Mouse (Mus musculus): ENCODE results near the gene Sh3pxd2b. TPM values are rescaled to one million over a fixed set of nuclear protein-coding genes. Genes with fewer than 3 reads are reported as not detected.
A peak's percentile ranks its signal among the peaks of the same experiment; 100 is the strongest.

Gene Sh3pxd2b
- polyA plus RNA-seq, 1 experiment = 48.4 TPM

DNA sequence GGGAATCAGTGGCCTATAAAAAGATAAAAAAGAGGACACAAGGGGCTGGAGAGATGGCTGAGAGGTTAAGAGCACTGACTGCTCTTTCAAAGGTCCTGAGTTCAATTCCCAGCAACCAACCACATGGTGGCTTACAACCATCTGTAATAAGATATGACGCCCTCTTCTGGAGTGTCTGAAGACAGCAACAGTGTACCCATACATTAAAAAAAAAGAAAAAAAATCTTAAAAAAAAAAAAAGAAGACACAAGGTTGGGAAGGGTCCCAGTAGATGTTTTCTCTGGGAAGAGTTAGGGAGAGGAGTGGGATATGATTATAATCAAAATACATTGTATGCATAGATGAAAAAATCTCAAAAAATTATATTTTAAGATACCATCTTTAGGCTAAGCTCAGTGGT lies 97.5 kb downstream of the Sh3pxd2b start:
- no peak for DNase-seq (ENCODE audit: low read depth)
- TF ChIP-seq POLR2A (IDR thresholded peaks at IDR 0.05; ENCODE audit: borderline replicate concordance, extremely low read depth, insufficient read depth, insufficient read length, poor library complexity, severe bottlenecking) (no peak), CTCF (IDR thresholded peaks at IDR 0.05; ENCODE audit: borderline replicate concordance, extremely low read depth, insufficient read depth, insufficient read length) (no peak)

DNA sequence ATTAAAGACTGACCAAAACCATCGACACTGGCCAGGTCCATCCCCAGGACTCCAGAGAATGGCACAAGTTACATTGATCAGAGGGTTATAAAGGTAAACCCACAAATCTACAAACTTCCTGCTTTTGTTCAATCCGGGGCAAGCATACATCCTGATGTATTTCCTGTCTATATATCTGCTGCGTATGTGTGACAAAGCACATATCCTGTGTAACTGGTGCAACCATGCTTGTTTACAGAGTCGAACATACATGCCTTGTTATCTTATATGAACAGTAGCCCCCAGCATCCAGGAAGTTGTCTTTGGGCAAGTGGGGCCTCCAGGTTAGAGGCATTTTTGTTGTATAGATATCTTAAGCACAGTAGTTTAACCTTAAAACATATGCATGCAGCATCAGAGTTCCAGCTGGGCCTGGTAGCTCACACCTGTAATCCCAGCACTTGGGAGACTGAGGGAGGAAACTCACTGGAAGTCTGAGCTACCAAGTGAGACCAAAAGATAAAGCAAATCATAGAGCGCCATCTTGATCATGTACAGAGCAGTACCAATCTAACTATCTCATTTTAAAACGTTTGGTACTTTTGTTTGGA lies 98.1 kb downstream of the Sh3pxd2b start:
- DNase-seq (ENCODE audit: low read depth) = no peak
- TF ChIP-seq CTCF (IDR thresholded peaks at IDR 0.05; ENCODE audit: borderline replicate concordance, extremely low read depth, insufficient read depth, insufficient read length) = no peak
- no peak for TF ChIP-seq POLR2A (IDR thresholded peaks at IDR 0.05; ENCODE audit: borderline replicate concordance, extremely low read depth, insufficient read depth, insufficient read length, poor library complexity, severe bottlenecking)

DNA sequence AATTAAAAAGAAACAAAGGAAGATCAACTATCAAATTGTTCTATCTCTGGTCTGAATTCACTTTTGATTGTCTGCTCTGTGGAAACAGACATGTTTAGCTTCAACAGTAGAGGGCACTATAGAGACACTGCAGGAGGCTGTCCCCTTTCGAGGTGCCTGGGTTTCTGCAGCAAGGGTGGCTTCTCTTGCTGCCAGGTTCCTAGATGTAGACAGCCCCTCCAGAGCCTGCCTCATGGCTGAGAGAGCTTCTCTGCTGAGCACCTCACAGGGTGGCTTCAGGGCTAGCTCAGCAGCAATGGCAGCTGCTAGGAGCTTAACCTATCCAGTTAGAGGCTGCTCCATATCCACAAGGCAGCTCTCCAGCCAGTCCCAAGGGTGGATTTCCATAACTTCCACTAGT lies 102.6 kb downstream of the Sh3pxd2b start:
- peak; percentile 81 for DNase-seq (ENCODE audit: low read depth)
- peak; percentile 82 for TF ChIP-seq CTCF (IDR thresholded peaks at IDR 0.05; ENCODE audit: borderline replicate concordance, extremely low read depth, insufficient read depth, insufficient read length)
- TF ChIP-seq POLR2A (IDR thresholded peaks at IDR 0.05; ENCODE audit: borderline replicate concordance, extremely low read depth, insufficient read depth, insufficient read length, poor library complexity, severe bottlenecking) = no peak

DNA sequence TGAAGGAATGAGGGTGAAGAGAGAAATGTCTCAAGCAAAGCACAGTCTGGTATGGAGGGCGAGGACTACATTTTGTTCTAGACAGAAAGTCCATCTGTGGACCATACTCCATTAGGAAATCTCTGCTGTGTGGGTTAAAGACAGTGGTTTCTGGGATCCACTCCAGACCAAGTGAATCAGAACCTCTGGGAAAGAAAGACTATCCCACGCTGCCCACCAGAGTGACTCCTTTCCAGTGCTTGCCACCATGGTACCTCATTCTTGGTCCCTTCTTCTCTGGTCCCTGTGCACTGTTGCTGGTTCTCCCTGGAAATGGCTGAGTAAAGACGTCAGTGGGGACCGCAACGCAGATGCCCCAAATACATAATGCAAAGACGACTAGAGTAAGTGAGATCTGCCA lies 103.7 kb downstream of the Sh3pxd2b start:
- no peak for TF ChIP-seq POLR2A (IDR thresholded peaks at IDR 0.05; ENCODE audit: borderline replicate concordance, extremely low read depth, insufficient read depth, insufficient read length, poor library complexity, severe bottlenecking)
- no peak for TF ChIP-seq CTCF (IDR thresholded peaks at IDR 0.05; ENCODE audit: borderline replicate concordance, extremely low read depth, insufficient read depth, insufficient read length)
- DNase-seq (ENCODE audit: low read depth) = no peak

DNA sequence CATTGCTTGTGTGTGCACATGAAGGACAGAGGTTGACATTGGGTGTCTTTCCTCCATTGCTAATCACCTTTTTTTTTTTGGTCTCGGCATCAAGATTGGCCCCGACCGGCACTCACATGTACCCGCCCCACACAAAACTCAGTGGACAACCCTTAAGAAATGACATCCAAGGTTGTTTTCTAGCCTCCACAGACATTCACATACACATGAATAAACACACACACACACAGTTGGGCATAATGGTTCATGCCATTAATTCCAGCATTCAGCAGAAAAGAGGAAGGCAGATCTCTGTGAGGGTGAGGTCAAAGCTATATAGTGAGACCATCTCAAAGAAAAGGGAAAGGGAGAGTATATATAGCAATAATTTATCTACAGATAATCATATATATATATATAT lies 105.1 kb downstream of the Sh3pxd2b start:
- TF ChIP-seq CTCF (IDR thresholded peaks at IDR 0.05; ENCODE audit: borderline replicate concordance, extremely low read depth, insufficient read depth, insufficient read length) = no peak
- no peak for TF ChIP-seq POLR2A (IDR thresholded peaks at IDR 0.05; ENCODE audit: borderline replicate concordance, extremely low read depth, insufficient read depth, insufficient read length, poor library complexity, severe bottlenecking)

DNA sequence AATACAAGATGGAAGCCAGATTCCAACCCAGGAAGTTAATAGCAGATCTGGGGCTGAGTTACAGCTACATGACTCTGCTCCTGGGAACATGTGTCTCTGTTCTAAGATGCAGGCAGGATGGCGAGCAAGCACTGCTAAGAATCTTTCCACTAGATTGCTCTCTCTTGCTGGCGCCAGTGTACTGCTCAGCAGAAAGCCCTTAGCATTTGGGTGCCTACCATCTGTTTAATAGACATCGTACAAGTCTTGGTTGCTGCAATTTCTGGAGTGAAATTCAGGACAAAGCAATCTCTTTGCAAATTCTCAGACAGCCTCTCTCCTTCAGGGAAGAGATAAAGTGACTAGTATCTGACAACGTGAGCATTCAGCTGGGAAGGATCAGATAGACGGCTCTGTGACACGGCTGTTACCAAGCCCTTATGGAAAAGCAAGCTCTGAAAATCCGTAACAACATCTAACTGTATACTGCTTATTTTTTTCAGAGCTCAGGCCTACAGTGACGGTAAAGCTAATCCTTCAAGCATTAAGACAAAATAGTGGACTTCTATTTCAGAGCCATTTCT lies 105.8 kb downstream of the Sh3pxd2b start:
- no peak for TF ChIP-seq POLR2A (IDR thresholded peaks at IDR 0.05; ENCODE audit: borderline replicate concordance, extremely low read depth, insufficient read depth, insufficient read length, poor library complexity, severe bottlenecking)
- TF ChIP-seq CTCF (IDR thresholded peaks at IDR 0.05; ENCODE audit: borderline replicate concordance, extremely low read depth, insufficient read depth, insufficient read length) = no peak
- DNase-seq (ENCODE audit: low read depth) = peak; percentile 44

More for the DNA sequence above, 105.1 kb downstream of the Sh3pxd2b start:
- DNase-seq (ENCODE audit: low read depth) = no peak

DNA sequence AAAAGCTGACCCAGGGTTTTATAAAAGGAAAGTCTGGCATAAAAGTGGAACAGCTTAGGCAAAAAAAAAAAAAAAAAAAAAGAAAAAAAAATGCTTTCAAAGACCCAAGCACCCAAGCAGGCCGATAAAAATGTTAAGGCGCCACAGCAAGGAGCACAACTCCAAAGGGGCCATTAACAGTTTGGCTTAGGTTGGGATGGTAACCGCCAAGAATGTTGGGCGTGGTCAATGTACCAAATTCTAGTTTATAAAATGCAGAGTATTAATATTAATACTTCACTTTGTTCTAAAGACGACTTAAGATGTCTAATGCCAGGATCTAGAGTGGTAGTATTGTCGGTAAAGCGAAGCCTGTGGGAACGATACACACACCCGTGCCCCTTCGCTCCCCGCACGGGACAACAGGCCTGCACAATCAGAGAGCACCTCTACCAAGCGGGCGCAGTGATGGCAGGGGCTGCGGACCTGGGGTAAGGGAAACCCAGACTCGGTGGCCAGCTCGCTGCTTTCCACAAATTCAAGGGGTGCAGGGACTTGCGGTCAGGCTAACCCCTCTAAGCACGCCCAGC lies 106.7 kb downstream of the Sh3pxd2b start:
- TF ChIP-seq CTCF (IDR thresholded peaks at IDR 0.05; ENCODE audit: borderline replicate concordance, extremely low read depth, insufficient read depth, insufficient read length) = no peak
- no peak for TF ChIP-seq POLR2A (IDR thresholded peaks at IDR 0.05; ENCODE audit: borderline replicate concordance, extremely low read depth, insufficient read depth, insufficient read length, poor library complexity, severe bottlenecking)
- DNase-seq (ENCODE audit: low read depth) = no peak

DNA sequence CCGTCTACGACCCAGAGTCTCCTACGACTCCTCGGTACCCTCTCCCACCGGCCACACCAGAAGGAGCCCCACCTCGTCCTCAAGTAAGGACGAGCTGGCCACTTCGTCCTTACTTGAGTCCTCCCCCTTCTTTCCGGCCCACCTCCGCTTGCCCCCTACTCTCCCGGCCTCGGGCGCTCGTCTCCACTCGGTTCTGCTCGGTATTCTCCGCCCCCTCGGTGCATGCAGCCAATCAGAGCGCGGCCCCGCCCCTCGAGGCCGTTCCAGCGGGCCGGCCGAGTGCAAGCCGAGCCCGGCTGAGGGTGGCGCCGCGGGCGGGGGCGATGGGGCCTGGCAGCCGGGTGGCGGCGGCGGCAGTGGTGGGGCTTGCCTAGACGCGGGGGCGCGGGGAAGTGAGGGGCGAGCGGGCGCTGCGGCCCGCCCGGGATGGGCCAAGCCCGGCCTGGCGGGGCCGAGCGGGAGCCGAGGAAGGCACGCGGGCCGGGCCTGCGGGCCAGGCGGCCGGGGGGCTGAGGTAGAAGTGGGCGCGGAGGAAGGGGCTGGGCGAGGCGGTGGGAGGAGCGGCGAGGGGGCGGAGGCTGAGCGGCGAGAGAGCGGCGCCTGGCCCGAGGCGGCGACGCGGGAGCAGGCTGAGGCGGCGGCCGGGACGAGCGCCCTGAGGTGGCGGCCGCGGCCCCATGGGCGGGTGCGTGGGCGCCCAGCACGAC lies 107.3 kb downstream of the Sh3pxd2b start, which contains the start of gene Ubtd2:
Gene Ubtd2 (plus strand): TSS at position 571 of the 707 bp plus-strand sequence.
- peak; percentile 95 for TF ChIP-seq POLR2A (IDR thresholded peaks at IDR 0.05; ENCODE audit: borderline replicate concordance, extremely low read depth, insufficient read depth, insufficient read length, poor library complexity, severe bottlenecking)
- TF ChIP-seq CTCF (IDR thresholded peaks at IDR 0.05; ENCODE audit: borderline replicate concordance, extremely low read depth, insufficient read depth, insufficient read length) = no peak
- peak; percentile 98 for DNase-seq (ENCODE audit: low read depth)

DNA sequence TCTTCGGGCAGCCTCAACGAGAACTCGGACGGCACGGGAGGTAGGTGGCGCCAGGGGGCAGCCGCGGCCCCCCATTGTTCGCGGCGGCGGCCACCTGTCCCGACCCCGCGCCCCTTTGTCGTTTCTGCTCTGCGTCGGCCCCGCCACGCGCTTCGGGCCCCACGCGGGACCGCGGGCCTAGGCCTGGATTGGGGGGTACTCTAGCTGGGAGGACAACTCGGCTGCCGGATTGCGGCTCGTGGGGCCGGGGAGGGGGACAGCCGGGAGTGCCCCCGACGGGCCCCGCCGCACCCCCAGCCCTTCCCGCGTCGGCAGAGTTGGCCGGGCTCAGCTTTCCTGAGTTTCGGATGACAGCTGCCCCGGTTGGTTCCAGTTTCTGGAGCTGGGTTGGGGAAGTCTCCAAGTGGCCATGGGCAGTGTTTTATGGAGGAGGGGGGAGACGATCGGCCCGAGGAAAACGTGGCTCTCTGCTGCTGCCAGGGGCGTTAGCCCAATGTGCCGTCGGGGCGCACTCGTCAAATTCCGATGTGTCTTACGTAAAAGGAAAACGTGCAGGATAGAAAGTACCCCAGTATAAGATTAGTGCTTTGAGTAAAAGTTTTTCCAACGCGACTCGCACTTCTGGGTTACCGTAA lies 108.0 kb downstream of the Sh3pxd2b start:
- no peak for TF ChIP-seq CTCF (IDR thresholded peaks at IDR 0.05; ENCODE audit: borderline replicate concordance, extremely low read depth, insufficient read depth, insufficient read length)
- no peak for TF ChIP-seq POLR2A (IDR thresholded peaks at IDR 0.05; ENCODE audit: borderline replicate concordance, extremely low read depth, insufficient read depth, insufficient read length, poor library complexity, severe bottlenecking)
- DNase-seq (ENCODE audit: low read depth) = peak; percentile 73

DNA sequence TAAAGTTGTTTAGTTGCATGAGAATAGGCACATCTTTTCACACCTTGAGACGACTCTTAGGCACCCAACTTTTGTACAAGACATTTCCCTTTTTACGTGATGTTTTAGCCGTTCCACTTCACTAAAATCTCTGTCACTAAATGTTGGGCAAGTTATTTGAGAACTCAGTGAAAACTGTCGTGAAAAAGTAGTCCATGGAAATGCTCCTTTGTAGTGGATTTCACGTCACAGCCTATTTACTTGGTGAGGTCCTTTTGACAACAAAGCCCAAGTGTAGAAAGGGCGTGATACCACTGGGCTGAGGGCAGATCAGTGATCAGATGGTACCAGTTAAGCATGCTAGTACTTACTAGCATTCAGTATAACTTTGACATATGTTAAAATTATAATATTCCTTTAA lies 108.7 kb downstream of the Sh3pxd2b start:
- TF ChIP-seq CTCF (IDR thresholded peaks at IDR 0.05; ENCODE audit: borderline replicate concordance, extremely low read depth, insufficient read depth, insufficient read length) (no peak), POLR2A (IDR thresholded peaks at IDR 0.05; ENCODE audit: borderline replicate concordance, extremely low read depth, insufficient read depth, insufficient read length, poor library complexity, severe bottlenecking) (no peak)
- peak; percentile 40 for DNase-seq (ENCODE audit: low read depth)

DNA sequence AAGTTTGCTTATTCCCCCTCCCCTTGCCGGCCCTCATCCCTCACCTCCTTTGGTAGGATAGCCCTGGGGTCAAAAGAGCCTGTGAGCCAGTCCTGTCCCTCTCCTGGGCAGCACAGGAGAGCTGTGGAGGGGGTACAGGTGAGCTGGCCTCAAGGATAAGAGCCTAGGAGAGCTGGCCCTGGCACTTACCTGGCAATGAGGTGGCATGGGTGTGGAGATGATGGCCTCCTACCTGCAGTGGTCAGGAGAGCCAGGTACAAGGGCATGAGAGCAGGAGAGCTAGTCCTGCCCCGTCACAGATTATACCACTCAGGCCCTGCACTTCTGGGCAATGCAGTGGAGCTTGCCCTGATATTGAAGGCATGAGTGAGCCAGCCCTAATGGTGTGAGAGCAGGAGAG lies 116.7 kb downstream of the Sh3pxd2b start:
- TF ChIP-seq POLR2A (IDR thresholded peaks at IDR 0.05; ENCODE audit: borderline replicate concordance, extremely low read depth, insufficient read depth, insufficient read length, poor library complexity, severe bottlenecking) (no peak), CTCF (IDR thresholded peaks at IDR 0.05; ENCODE audit: borderline replicate concordance, extremely low read depth, insufficient read depth, insufficient read length) (no peak)
- no peak for DNase-seq (ENCODE audit: low read depth)
